Mouse (Mus musculus) bone marrow, adult 2 months (tissue): Measurements from ENCODE around the gene Nfe2l1. TPM values are rescaled to one million over a fixed set of nuclear protein-coding genes. Genes with fewer than 3 reads are reported as not detected.
"Not testable (repeated sequence)": the region's sequence is repeated elsewhere in the genome, so short reads cannot be mapped to it uniquely, and the experiment has no call there.

Experiments
- H3K27ac ChIP-seq: fragments of 200-500 bp; 2 replicates; pipeline ENCODE4 v1.5.1; 2012; ENCODE audit warnings: low read depth, mild to moderate bottlenecking, control low read depth, inconsistent platforms, low read length; ENCODE audit not compliant: control insufficient read depth, poor library complexity, insufficient read depth
- H3K4me1 ChIP-seq: fragments of 200-500 bp; 2 replicates; pipeline ENCODE4 v1.6.1; 2011; ENCODE audit warnings: low read length; ENCODE audit not compliant: control insufficient read depth, insufficient read depth
- H3K4me3 ChIP-seq: fragments of 200-500 bp; replicated peaks from 2 replicates; pipeline ENCODE3; 2011; ENCODE audit warnings: mild to moderate bottlenecking, low read depth, low read length, control low read depth; ENCODE audit not compliant: control insufficient read depth
- CTCF ChIP-seq: fragments of 200-500 bp; IDR thresholded peaks from 2 replicates; pipeline ENCODE4 v1.5.1; 2011; ENCODE audit warnings: low read length, control low read depth; ENCODE audit not compliant: control insufficient read depth, insufficient read depth
- POLR2A ChIP-seq: fragments of 200-500 bp; IDR thresholded peaks from 2 replicates; pipeline ENCODE4 v1.6.1; 2011; ENCODE audit warnings: low read depth, mild to moderate bottlenecking, control low read depth, low read length, borderline replicate concordance; ENCODE audit not compliant: control insufficient read depth
- WGBS: fragments of 180-500 bp; shearing (Covaris S2); methylation state at CpG from one replicate; pipeline ENCODE4 v1.1.7; 2018; 5-methylcytosine and 5-hydroxymethylcytosine counted together
- polyA plus RNA-seq: library from polyadenylated mRNA; stranded (reverse); fragments of >200 nt; gene quantifications from 2 replicates; pipeline ENCODE4 v1.2.4, GENCODE M21; 2011; ENCODE audit warnings: low replicate concordance; ENCODE audit not compliant: missing spikeins, insufficient read depth, insufficient read length

Gene Nfe2l1
- polyA plus RNA-seq, 1 experiment: 54.1 TPM

GRCm38 (mm10) chr11:96789990-96790389 is 39.8 kb downstream of the Nfe2l1 start:
- TF ChIP-seq CTCF (no peak), POLR2A (no peak)
- Histone ChIP-seq H3K4me3 (peak overlapping the region; percentile 94), H3K4me1 (no peaks in the 10 kb centered on the region), H3K27ac (no peak overlapping the region)
- WGBS: 13% methylated on average over 5 of the region's 5 CpGs

- WGBS: under 1% methylated on average over 93 of the region's 93 CpGs
- H3K27ac ChIP-seq: peak within 1 kb of the TSS; percentile 93
Observed at GRCm38 (mm10) chr11:96788871-96789795, 40.6 kb downstream of the Nfe2l1 start, which contains the start of gene Cbx1. TSS of gene Cbx1 (plus strand) at chr11:96789127.

GRCm38 (mm10) chr11:96786731-96787450 is 42.9 kb downstream of the Nfe2l1 start:
- H3K27ac ChIP-seq: no peak overlapping the region
- H3K4me1 ChIP-seq: no peaks in the 10 kb centered on the region
- no peak for TF ChIP-seq CTCF
- TF ChIP-seq POLR2A: no peak
- 80% methylated on average over 9 of the region's 9 CpGs for WGBS
- no peak overlapping the region for H3K4me3 ChIP-seq

More at GRCm38 (mm10) chr11:96788871-96789795, 40.6 kb downstream of the Nfe2l1 start, which contains the start of gene Cbx1:
- H3K4me1 ChIP-seq: no peaks in the 10 kb centered on the region
- peak within 1 kb of the TSS; percentile 94 for H3K4me3 ChIP-seq
- no peak for TF ChIP-seq CTCF
- TF ChIP-seq POLR2A: peak; percentile 79; the same call in 1 of the 2 replicates

GRCm38 (mm10) chr11:96784847-96785246 is 44.9 kb downstream of the Nfe2l1 start:
- H3K4me1 ChIP-seq, H3K4me3 ChIP-seq, H3K27ac ChIP-seq: not testable (repeated sequence)
- TF ChIP-seq CTCF: peak; percentile 71
- 16% methylated on average over 7 of the region's 7 CpGs for WGBS

- 65% methylated on average over 2 of the region's 2 CpGs for WGBS
- Histone ChIP-seq H3K4me3 (no peak overlapping the region), H3K4me1 (no peaks in the 10 kb centered on the region), H3K27ac (no peak overlapping the region)
- TF ChIP-seq POLR2A (no peak), CTCF (no peak)
Observed at GRCm38 (mm10) chr11:96781425-96781824, 48.3 kb downstream of the Nfe2l1 start.

- H3K27ac ChIP-seq: no peak overlapping the region
- TF ChIP-seq POLR2A (no peak), CTCF (no peak)
- no peak overlapping the region for H3K4me3 ChIP-seq
- WGBS: 90% methylated on average over 5 of the region's 5 CpGs
- H3K4me1 ChIP-seq: no peaks in the 10 kb centered on the region
Observed at GRCm38 (mm10) chr11:96780306-96780705, 49.5 kb downstream of the Nfe2l1 start.

- H3K27ac ChIP-seq, H3K4me3 ChIP-seq, H3K4me1 ChIP-seq: not testable (repeated sequence)
- 59% methylated on average over 10 of the region's 10 CpGs for WGBS
Observed at GRCm38 (mm10) chr11:96778061-96778627, 51.6 kb downstream of the Nfe2l1 start.

GRCm38 (mm10) chr11:96776968-96777962 is 52.5 kb downstream of the Nfe2l1 start, which contains the start of gene Snx11:
TSS of gene Snx11 (minus strand) at chr11:96777559.
- WGBS: 3% methylated on average over 59 of the region's 59 CpGs
- Histone ChIP-seq H3K4me1 (no peaks in the 10 kb centered on the region; the same call in 1 of the 2 replicates), H3K27ac (peak within 1 kb of the TSS; percentile 63), H3K4me3 (peak within 1 kb of the TSS; percentile 92)
- TF ChIP-seq POLR2A (peak; percentile 94), CTCF (peak; percentile 58; the same call in 1 of the 2 replicates)
